In genomic region chr11:79919685-79920504, GRCm38 (mm10) we compare ENCODE assay signal across 8 mouse cellular contexts. TPM values are rescaled to one million over a fixed set of nuclear protein-coding genes. Genes with fewer than 3 reads are reported as not detected.
DNase-seq lines count a peak whose midpoint lies in the region; ATAC-seq and TF ChIP-seq lines count a peak whose summit lies in the region.

No protein-coding gene starts in this region.

- H3K4me2 ChIP-seq in forebrain, postnatal 0 days (ENCODE audit: low read depth) = no peak overlapping the region
- H3K4me2 ChIP-seq in hindbrain, embryonic 11.5 days (replicated peaks; ENCODE audit: low read depth, low read length) = no peak overlapping the region

- DNase-seq in MN1 (ENCODE audit: low spot score) = peak; percentile 76
- peak; percentile 77 for DNase-seq in cerebellum, adult 11 months
- DNase-seq in forebrain, postnatal 0 days = peak; percentile 92
- DNase-seq in hindbrain, embryonic 11.5 days (ENCODE audit: low spot score) = peak; percentile 91
- peak; percentile 84 to 89 for DNase-seq in layer of hippocampus, postnatal 10 days (ENCODE audit: low spot score in 2 of 2)
- DNase-seq in lung, postnatal 14 days = peak; percentile 90
- peak; percentile 84 to 90 for DNase-seq in right cerebral cortex, adult 2 months (ENCODE audit: low spot score in 2 of 2)
- DNase-seq in urinary bladder, postnatal 25 days (ENCODE audit: low spot score) = peak; percentile 75

- H3K4me1 ChIP-seq in forebrain, postnatal 0 days (ENCODE audit: insufficient read depth) = no peaks in the 10 kb centered on the region
- peaks cover 2% of the 10 kb centered on the region; the same call in 1 of the 2 replicates for H3K4me1 ChIP-seq in hindbrain, embryonic 11.5 days (replicated peaks; ENCODE audit: control insufficient read depth, insufficient read depth, low read length)

- no peaks in the 10 kb centered on the region for H3K9me3 ChIP-seq in forebrain, postnatal 0 days (ENCODE audit: low read length)
- H3K9me3 ChIP-seq in hindbrain, embryonic 11.5 days (ENCODE audit: control insufficient read depth, low read length) = no peaks in the 10 kb centered on the region

- H3K4me3 ChIP-seq in forebrain, postnatal 0 days (ENCODE audit: low read depth, low read length) = no peak overlapping the region
- H3K4me3 ChIP-seq in hindbrain, embryonic 11.5 days (ENCODE audit: low read depth, low read length) = no peak overlapping the region

- no peak overlapping the region for H3K9ac ChIP-seq in forebrain, postnatal 0 days
- no peak overlapping the region for H3K9ac ChIP-seq in hindbrain, embryonic 11.5 days (ENCODE audit: low read depth, low read length)

- TF ChIP-seq CTCF in forebrain, postnatal 0 days (IDR thresholded peaks at IDR 0.05; ENCODE audit: low read depth) = peak; percentile 99

- no peaks in the 10 kb centered on the region for H3K36me3 ChIP-seq in forebrain, postnatal 0 days (ENCODE audit: insufficient read depth)
- H3K36me3 ChIP-seq in hindbrain, embryonic 11.5 days (ENCODE audit: control insufficient read depth, insufficient read depth, low read length) = no peaks in the 10 kb centered on the region

- H3K27me3 ChIP-seq in forebrain, postnatal 0 days (ENCODE audit: insufficient read depth, low read length) = no peaks in the 10 kb centered on the region
- H3K27me3 ChIP-seq in hindbrain, embryonic 11.5 days (ENCODE audit: control insufficient read depth, insufficient read depth, low read length) = no peaks in the 10 kb centered on the region

- H3K27ac ChIP-seq in forebrain, postnatal 0 days (ENCODE audit: low read depth, low read length) = no peak overlapping the region
- H3K27ac ChIP-seq in hindbrain, embryonic 11.5 days (ENCODE audit: low read depth, low read length) = no peak overlapping the region

- peak; percentile 85 for ATAC-seq in forebrain, postnatal 0 days
- no peak for ATAC-seq in hindbrain, embryonic 11.5 days (ENCODE audit: low FRiP score)

- 27% methylated on average over 13 of the region's 13 CpGs for WGBS in forebrain, postnatal 0 days
- 25% methylated on average over 13 of the region's 13 CpGs for WGBS in hindbrain, embryonic 11.5 days

RNA-seq across cellular contexts. Expression of gene Utp6, which starts 42.3 kb away (rescaled TPM):
- 30.7 and 37.5 TPM in 2 replicates for total RNA-seq in forebrain, postnatal 0 days (2014; rRNA removed)
- polyA plus RNA-seq in forebrain, postnatal 0 days (2015; fragmentation: Nextera tagmentation; extraction: Ambion mirVana) = 18.5 and 29.4 TPM in 2 replicates
- 84.5 and 87.5 TPM in 2 replicates for polyA plus RNA-seq in hindbrain, embryonic 11.5 days (2014; fragmentation: Nextera tagmentation; extraction: Ambion mirVana)
- 10 to 100 TPM; 37.6 to 40.1 TPM for total RNA-seq in layer of hippocampus, postnatal 10 days (2021)
